Mouse (Mus musculus): Measurements from ENCODE around the gene Zfp629.
"Not testable (repeated sequence)": the region's sequence is repeated elsewhere in the genome, so short reads cannot be mapped to it uniquely, and the experiment has no call there.

The Zfp629 gene

DNA sequence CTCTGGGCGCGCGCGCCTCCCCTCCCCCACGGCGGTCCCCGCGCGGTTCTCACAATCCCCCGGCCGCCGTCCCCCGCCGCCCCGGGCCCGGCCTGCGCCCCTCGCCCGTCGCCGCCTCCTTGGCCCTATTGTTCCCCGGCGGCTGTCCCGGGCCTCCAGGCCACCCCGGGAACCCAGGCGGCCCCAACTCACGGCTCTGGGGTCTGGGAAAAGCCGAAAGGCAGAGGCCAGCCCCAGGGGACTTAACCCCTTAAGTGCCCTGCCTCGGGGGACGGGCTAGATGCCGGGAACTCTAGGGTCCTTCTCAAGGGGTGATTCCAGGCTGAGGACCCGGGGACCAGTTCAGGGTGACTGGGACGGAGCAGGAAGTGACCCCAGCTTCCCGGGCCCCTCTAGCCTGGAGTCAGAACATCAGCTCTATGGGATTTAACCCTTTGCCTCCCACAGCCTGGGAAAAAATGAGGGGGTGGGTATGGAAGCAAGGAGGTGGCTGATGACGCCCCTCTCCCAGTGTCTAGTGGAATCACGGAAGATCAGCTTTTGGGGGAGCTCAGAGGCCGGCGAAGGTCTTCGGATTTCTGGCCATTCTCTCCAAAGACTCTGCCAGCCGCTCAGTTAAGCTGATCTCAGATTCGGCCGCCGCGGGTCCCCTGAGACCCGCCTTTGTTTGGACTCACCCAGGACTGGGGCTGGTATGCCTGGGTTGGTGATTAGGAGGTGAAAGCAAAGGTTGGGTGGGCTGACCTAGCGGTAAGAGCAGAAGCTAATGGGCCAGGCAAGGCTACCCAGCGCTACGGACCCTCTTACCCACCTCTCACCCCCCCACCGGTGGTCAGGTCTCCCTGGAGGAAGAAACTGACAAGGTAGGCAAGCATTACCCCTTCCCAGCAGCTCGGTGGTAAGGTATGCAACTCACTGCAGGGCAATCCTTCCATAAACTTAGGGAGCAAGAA lies at the start of gene Zfp629:
Zfp629 (minus strand) TSS at position 907 of the 953 bp plus-strand sequence.
- DNase-seq (ENCODE audit: low spot score in 2 of 2) = peak; percentile 60 to 63

DNA sequence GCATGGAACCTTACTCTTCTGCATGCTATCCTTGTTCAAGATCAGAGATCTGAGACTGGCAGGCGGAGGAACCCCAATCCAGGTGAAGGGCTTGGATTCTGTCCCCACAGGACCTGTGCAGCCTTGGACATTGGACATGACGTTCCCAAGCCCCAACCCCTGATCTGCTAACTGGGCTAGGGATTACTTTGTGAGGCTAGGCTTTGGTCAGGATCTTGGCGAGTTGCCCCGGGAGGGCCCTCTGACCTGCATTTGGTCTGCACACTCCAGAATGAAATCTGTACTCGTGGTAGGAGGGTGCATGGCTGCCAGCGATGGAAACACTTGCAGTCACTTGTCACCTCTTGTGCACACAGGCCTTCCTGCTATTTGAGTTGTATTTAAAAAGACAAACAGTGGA lies 47.3 kb upstream of the Zfp629 start:
- DNase-seq (ENCODE audit: low spot score in 2 of 2) = no peak

DNA sequence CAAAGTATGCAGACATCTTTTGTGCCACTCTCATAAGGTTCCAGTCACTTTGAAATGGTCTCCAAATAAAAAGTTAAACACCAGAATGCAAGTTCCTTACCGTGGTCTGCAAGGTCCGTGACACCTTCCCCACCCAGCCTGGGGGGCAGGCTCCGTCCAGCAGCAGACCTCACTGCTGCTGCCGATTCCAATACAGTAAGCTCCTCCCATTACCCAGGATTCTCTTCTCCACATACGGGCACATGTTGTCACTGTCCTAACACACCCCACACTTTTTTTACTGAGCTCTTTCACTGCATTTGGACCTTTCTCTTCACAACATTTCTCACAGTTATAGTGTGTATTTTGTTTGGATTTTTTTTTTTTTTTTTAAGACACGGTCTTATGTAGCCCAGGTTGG lies 46.2 kb upstream of the Zfp629 start:
- DNase-seq (ENCODE audit: low spot score in 2 of 2) = no peak

DNA sequence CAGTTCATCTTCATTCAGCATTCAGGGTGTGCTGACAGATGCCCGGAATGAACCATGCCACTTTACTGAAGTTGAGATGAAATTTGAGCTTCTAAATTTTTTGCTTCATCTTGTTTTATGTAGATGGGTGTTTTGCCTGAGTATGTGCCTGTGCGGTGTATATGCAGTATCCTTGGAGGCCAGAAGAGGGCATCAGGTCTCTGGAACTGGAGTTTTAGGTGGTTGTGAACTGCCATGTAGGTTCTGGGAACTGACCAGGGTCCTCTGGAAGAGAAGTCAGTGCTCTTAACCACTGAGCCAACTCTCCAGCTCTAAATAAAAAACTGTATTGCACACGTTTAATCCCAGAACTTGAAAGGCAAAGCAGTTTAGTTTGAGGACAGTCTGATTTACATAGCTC lies 45.3 kb upstream of the Zfp629 start:
- no peak for DNase-seq (ENCODE audit: low spot score in 2 of 2)

DNA sequence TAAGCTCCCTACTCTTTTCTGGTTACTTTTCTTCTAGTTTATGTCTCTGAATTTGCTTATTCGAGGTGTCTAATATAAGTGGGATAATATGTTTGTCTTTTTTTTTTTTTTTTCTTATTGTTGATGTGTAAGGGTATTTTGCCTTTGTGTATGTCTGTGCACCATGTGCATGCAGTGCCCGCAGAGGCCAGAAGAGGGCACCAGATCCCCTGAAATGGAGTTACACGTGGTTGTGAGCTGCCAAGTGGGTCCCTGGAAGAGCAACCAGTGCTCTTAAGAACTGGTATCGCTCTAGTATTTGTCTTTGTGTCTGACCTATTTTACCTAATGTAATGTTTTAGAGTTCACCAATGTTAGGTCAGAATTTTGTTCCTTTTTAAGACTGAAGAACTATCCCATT lies 41.3 kb upstream of the Zfp629 start:
- no peak for DNase-seq (ENCODE audit: low spot score in 2 of 2)

DNA sequence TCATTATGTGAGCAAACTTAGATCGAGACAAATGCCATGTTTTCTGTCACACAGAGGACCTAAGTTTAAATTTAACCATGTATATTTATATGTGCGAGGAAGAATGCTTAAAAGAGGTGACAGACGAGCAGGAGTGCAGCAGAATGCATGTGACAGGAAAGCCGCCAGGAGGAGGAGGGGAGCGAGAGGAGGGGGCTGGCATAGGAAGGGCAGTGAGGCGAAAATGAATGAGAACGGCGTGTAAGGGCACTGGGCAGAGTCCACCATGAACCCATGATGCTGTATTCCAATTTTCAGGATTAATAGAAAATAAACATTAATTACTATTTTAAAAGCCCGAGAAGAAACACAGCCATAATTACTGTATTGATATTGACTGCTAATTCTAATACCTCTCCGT lies 38.7 kb upstream of the Zfp629 start:
- DNase-seq (ENCODE audit: low spot score in 2 of 2) = no peak

DNA sequence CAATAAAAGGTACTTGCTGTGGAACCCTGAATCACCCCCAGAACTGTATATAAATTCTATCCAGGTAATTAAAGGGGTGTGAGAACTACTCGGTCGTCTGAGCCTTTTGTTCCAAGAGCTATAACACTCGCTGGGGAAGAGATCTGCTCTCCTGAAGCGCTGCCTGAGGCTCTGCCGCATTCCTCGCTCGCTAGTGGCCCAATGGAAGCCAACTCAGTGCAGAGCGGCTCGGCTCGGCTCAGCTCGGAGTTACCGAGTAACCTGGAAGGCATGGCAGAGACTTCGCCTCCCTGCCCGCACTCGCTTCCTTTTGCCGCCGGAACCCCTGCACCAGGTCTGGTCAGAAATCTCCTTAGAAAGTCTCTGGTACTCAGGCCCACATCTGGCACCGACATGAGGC lies 36.5 kb upstream of the Zfp629 start:
- no peak for DNase-seq (ENCODE audit: low spot score in 2 of 2)

DNA sequence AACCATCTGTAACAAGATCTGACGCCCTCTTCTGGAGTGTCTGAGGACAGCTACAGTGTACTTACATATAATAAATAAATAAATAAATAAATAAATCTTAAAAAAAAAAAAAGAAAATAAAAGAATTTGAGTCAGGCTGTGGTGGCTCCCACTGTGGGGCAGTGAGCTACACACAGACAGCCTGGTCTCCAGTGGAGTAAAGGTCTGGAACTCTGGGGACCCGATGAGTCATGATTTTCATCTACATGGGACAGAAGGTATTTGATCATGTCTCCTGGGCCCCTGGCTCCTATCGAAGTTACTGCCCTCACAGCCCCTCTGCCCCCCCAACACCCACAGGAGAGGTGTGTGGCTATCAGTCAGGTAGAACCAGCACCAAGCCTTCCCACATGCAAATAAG lies 36.0 kb upstream of the Zfp629 start:
- no peak for DNase-seq (ENCODE audit: low spot score in 2 of 2)

DNA sequence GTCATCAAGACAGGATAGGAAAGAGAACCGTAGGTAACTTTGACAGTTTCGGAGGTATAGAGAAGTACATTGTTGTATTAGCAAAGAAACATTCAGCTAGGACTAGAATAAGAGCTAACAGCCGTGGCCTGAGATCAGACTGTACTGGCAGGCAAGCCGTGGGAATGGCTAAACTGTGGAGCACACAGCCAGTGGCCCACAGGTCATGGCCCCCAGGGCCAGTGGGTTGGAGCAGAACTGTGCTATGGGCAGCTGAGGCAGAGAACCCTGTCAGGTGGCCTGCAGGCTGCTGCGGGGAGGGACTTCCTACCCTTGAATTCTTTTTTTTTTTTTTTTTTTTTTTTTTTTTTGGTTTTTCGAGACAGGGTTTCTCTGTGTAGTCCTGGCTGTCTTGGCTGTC lies 33.6 kb upstream of the Zfp629 start:
- no peak for DNase-seq (ENCODE audit: low spot score in 2 of 2)

DNA sequence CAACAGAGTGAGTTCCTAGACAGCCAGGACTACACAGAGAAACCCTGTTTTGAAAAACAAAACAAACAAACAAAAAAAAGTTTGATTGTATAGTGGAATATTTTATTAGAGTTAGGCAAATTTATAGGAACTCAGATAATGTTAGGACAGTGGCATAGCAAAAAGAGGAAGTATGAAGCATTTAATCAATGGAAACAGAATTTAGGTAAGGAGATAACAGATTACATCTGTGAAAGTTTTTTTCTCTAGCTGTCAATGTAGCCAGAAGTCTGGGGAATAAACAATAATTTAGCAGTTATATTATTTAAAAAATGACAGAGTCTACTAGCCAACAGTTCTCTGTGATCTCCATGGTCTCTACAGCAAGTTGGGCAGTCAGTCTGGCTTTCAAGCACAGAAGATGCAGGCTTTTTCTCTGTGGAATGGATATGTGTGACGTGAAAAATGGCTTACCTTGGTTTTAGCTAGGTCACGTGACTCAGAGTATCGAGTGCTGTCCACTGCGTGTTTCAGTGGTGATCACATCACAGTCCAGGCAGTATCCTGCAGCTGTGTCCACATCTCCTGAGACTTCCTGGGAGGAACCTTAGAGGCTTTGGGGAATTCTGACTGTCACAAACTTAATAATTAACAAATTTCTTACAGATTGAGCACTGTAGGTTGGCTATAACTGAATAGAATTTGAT lies 33.1 kb upstream of the Zfp629 start:
- DNase-seq (ENCODE audit: low spot score in 2 of 2) = no peak

DNA sequence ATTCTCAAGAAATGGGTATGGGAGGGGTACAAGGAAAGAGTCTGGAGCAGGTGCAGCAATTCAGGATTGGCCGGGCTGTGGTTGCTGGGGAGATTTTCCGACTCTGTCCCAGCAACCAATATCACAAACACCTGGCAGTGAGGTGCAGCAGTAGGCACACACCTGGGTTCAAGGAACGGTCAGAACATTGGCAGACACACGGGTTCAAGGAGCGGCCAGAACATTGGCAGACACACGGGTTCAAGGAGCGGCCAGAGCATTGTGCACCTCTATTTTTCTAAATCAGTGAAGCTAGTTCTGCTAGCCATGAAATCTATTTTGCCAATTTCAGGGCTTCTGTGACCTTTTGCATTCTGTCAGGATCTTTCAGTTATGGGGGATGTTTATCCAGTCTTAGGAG lies 32.0 kb upstream of the Zfp629 start:
- not testable (repeated sequence) for DNase-seq (ENCODE audit: low spot score in 2 of 2)

DNA sequence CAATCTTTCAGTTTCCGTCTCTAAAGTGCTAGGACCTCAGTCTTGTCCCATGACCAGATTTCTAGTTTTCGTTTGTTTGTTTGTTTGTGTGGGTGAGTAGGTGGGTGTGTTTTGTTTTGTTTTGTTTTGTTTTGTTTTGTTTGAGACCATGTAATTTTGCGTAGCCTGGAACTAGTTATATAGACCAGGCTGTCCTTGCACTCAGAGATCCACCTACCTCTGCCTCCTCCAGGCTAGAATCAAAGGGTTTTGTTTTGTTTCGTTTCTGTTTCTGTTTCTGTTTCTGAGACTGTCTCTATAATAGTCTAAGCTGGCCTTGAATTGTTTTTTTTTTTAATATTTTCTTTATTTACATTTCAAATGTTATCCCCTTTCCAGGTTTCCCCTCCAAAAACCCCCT lies 30.8 kb upstream of the Zfp629 start:
- no peak for DNase-seq (ENCODE audit: low spot score in 2 of 2)

DNA sequence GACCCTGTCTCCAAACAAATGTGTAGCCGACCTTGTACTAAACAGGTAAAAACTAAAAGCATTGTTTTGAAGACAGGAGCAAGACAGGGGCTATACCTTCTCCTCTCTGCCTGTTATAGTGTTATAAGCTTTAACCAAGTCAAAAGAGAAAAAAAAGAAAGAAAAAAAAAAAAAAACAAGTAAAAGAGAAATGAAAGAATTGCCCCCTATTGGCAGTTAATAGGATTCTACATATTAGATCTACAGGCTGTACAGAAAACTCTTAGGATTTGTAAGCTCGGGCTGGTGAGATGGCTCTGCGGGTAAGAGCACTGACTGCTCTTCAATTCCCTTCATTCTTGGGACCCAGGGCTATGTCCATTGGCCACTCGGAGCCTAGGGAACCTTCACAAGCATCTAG lies 26.7 kb upstream of the Zfp629 start:
- DNase-seq (ENCODE audit: low spot score in 2 of 2) = no peak

DNA sequence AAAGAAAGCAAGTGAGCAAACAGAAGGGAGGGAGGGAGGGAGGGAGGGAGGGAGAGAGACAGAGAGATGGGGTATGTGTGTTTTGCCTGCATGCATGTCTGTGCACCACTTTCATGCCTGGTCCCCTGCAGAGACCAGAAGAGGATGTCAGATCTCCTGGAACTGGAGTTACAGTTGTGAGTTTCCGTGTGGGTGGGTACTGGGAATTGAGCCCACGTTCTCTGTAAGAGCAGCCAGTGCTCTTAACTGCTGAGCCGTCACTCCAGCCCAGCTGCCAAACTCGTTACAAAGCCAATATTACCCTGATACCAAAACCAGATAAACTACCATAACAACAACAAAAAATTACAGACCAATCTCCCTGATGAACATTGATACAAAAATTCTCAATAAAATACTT lies 25.7 kb upstream of the Zfp629 start:
- DNase-seq (ENCODE audit: low spot score in 2 of 2) = no peak

DNA sequence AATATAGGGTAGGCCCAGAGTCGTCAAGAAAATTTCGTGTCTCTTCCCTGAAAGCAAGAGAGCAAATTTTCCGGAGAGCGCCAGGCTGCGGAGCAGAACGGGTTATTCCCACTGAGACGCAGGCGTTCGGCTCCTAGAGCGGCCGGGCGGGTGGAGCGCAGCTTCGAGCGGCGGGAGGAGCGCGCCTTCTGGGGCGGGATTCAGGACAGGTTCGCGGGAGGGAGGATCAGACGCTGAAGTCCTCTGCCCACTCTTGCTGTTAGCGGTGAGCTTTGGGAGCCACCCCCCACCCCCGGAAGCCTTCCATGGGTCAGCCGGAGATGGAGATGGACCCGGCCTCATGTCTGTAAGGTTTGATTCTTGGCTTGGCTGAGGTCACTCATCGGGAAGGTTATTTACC lies 21.4 kb upstream of the Zfp629 start:
- peak; percentile 62 to 73 for DNase-seq (ENCODE audit: low spot score in 2 of 2)

DNA sequence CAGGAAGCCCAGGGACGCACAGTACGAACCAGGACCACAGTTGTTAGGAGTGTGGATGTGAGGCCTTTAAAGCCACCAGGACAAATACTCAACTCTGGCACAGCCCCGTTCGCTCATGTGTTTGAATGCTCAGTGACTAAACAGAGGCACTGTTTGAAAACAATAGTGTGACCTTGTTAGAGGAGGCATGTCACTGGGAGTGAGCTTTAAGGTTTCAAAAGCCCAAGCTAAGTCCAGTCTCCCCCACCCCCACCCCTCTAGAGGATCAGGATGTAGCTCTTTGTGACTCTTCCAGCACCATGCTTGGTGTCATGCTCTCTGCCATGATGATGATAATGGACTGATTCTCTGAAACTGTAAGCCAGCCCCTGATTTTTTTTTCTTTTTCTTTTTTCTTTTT lies 15.8 kb upstream of the Zfp629 start:
- no peak for DNase-seq (ENCODE audit: low spot score in 2 of 2)

DNA sequence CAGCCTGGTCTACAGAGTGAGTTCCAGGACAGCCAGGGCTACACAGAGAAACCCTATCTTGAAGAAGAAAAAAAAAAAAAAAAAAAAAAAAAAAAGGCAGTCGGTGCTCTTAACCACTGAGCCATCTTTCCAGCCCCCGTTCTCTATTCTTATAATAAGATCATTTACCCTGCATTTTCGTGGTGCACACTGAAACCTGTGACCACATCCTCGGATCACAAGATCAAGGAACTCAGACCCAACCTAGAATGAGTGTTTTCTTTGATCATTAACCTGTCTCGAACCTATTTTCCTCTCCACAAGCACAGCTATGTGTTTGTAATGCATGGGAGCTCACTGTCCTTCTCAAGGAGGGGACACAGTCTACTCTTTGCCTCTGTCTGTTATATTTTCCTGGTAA lies 13.0 kb upstream of the Zfp629 start:
- DNase-seq (ENCODE audit: low spot score in 2 of 2) = no peak

DNA sequence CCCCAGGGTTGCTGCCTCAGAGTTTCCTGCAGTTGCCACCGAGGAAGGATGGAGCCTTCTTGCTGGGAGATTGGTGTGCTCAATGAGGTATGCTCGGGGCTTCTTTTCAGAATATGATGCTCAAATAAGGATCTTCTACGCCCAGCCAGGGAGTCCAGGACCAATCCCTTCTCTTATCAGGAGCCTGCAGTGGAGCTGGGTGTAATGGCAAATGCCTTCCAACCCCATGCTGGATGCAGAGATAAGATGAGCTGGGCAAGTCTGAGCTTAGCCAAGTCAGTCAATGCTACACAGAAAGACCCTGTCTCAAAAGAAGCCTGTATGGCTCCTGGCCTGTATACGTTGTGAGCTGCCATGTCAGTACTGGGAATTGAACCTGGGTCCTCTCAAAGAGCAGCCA lies 10.9 kb upstream of the Zfp629 start:
- no peak for DNase-seq (ENCODE audit: low spot score in 2 of 2)

DNA sequence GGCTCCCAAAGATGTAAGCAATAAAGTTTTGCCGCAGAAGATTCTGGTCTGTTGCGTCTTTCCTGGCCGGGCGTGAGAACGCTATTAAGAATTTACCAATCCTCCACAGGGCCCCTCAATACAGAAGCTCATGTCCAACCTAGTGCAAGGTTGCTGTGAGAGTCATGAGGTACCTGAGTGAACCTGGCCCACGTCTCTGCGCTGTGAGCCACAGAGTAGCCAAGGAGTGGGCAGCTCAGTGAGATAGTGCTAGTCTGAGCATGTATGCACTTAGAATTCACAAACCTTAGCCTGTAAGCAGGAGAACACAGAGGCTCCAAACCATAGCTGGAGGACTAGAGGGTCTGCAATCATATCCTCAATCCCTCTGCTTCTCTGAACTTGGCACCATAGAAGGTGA lies 10.4 kb upstream of the Zfp629 start:
- DNase-seq (ENCODE audit: low spot score in 2 of 2) = no peak

DNA sequence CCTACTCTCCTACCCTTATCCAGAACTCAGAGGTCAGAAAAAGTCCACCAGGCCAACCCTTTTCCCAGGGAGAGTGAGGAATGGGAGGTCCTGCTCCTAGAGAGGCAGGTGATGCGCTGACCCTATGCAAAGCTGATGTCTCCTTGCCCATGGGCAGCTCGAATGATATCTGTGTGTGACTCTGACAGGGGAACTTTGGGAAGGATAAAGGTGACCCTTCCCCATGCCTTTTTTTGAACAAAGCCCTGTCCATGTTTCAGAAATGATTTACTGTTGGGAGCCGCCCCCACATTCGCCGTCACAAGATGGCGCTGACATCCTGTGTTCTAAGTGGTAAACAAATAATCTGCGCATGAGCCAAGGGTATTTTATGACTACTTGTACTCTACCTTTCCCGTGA lies 2.8 kb upstream of the Zfp629 start:
- DNase-seq (ENCODE audit: low spot score in 2 of 2) = not testable (repeated sequence)

DNA sequence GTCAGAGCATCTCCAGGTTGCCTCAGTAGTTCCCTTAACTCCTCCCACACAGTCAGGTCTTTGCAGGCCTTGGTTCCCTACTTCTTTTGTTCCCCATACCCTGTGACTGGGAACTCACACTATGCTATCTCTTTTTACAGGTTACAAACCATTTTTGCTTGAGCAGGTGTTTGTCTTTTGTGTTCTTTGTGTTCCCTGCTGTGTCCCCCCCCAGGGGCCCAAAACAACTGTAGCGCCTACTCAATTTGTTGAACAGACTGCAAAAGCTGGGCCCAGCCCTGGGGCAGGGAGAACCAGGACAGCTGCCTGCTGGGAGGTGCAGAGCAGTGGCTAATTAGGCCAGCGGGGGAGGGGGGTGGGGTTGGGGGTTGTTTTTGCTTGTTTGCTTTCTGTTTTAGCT lies 2.4 kb upstream of the Zfp629 start:
- no peak for DNase-seq (ENCODE audit: low spot score in 2 of 2)

DNA sequence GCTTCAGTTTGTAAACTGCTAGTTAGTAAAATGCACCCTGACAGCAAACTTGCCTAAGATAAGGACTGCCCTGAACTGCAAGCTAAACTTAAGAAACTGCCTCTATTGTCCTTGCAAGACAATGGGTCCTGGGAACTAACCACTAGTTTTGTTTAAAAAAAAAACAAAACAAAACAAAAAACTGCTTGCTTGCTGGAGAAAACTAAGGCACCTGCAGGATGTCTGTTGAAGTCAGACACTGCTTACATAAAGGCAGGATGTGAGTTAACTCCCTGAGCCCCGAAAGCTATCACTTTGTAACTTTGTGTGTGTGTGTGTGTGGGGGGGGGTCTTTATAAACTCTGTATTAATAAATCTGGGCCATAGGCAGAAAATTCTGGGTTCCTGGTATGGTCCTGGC lies 1.3 kb upstream of the Zfp629 start:
- no peak for DNase-seq (ENCODE audit: low spot score in 2 of 2)

DNA sequence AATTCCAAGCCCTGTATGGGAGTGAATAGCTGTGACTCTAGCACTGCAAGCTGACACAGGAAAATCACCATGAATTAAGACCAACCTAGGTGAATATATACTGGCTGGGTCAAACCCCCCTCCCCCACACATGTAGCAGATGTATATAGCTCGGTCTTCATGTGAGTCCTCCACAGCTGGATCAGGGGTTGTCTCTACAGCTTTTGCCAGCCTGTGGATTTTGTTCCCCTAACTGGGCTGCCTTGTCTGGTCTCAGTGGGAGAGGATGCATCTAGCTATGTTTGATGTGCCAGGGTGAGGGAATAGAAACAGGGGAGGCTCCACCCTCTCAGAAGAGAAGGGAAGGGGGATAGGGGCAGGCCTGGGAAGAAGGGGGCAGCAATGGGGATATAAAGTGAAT lies 739 bp upstream of the Zfp629 start:
- no peak for DNase-seq (ENCODE audit: low spot score in 2 of 2)
